Mouse (Mus musculus) CD4-positive naive resting alpha-beta T cell, adult 57 days (primary cell): Measurements from ENCODE around the gene Coq9. TPM values are rescaled to one million over a fixed set of nuclear protein-coding genes. Genes with fewer than 3 reads are reported as not detected.

ENCODE experiments used
- total RNA-seq: library from RNA; stranded (reverse); gene quantifications from one replicate; pipeline ENCODE4 v1.2.4, GENCODE M21; 2023

The Coq9 gene
- 33.6 TPM for total RNA-seq

GRCm38 (mm10) chr8:94837662-94838574 is at the start of gene Coq9, which contains the start of gene Ciapin1:
Coq9 (plus strand) TSS chr8:94838321.
Ciapin1 (minus strand) TSS chr8:94838358.

GRCm38 (mm10) chr8:94810153-94810552 is 28.0 kb upstream of the Coq9 start, which contains the start of gene Ccl17:
Ccl17 (plus strand) TSS chr8:94810453.

GRCm38 (mm10) chr8:94857346-94858173 is 19.4 kb downstream of the Coq9 start, which contains the start of gene Polr2c:
Polr2c (plus strand) TSS chr8:94857450.

GRCm38 (mm10) chr8:94876197-94876730 is 38.1 kb downstream of the Coq9 start, which contains the start of gene Dok4:
Dok4 (minus strand) TSS chr8:94876330.

Other genes starting within 250 kb of the Coq9 start
- 39.8 TPM for gene Rspry1, start 236.4 kb upstream of the Coq9 start, total RNA-seq
- 35.0 TPM for gene Fam192a, start 236.3 kb upstream of the Coq9 start, total RNA-seq
- gene Arl2bp, start 171.7 kb upstream of the Coq9 start, total RNA-seq: 125 TPM
- gene Pllp, start 142.0 kb upstream of the Coq9 start, total RNA-seq: not detected
- gene Ccl22, start 92.7 kb upstream of the Coq9 start, total RNA-seq: 0.59 TPM
- not detected for gene Cx3cl1, start 66.3 kb upstream of the Coq9 start, total RNA-seq
- not detected for gene Ccl17, start 27.9 kb upstream of the Coq9 start, total RNA-seq
- 57.2 TPM for gene Ciapin1, start within 50 bp of the Coq9 start, total RNA-seq
- 61.2 TPM for gene Polr2c, start 19.1 kb downstream of the Coq9 start, total RNA-seq
- gene Dok4, start 38.0 kb downstream of the Coq9 start, total RNA-seq: 1.7 TPM
- gene Ccdc102a, start 79.8 kb downstream of the Coq9 start, total RNA-seq: 3.1 TPM
- 2.7 TPM for gene Adgrg5, start 85.4 kb downstream of the Coq9 start, total RNA-seq
- gene Adgrg1, start 136.4 kb downstream of the Coq9 start, total RNA-seq: 2.0 TPM
- gene Adgrg3, start 179.4 kb downstream of the Coq9 start, total RNA-seq: 8.7 TPM
- not detected for gene Drc7, start 216.8 kb downstream of the Coq9 start, total RNA-seq
- gene Katnb1, start 242.9 kb downstream of the Coq9 start, total RNA-seq: 11.9 TPM